Mouse (Mus musculus): ENCODE results near the gene Sh3tc1. TPM values are rescaled to one million over a fixed set of nuclear protein-coding genes. Genes with fewer than 3 reads are reported as not detected.
A peak's percentile ranks its signal among the peaks of the same experiment; 100 is the strongest.

Sh3tc1 gene
- total RNA-seq, 1 experiment from 2014 or later, result 8.5 TPM

DNA sequence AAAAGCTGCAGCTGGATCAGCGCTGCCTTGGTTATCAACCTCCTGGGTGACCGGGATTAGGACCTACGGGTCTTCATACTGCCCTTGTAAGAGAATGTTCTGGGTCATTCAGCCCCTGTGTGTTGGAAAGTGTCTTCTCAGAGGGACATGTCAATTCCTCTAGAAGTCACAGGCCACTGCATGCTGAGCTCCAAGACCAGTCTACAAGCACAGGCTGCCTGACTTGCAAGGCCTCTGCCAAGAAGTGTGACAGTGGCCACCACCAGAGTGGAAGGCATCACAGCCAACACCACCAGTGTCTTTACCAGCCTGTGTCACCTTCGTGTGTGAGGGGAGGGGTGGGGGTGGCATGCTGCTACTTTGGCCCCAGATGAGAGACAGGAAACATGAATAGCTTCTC lies 16.2 kb upstream of the Sh3tc1 start:
- no peak for ATAC-seq (replicated peaks; ENCODE audit: low read depth, poor library complexity, severe bottlenecking)

DNA sequence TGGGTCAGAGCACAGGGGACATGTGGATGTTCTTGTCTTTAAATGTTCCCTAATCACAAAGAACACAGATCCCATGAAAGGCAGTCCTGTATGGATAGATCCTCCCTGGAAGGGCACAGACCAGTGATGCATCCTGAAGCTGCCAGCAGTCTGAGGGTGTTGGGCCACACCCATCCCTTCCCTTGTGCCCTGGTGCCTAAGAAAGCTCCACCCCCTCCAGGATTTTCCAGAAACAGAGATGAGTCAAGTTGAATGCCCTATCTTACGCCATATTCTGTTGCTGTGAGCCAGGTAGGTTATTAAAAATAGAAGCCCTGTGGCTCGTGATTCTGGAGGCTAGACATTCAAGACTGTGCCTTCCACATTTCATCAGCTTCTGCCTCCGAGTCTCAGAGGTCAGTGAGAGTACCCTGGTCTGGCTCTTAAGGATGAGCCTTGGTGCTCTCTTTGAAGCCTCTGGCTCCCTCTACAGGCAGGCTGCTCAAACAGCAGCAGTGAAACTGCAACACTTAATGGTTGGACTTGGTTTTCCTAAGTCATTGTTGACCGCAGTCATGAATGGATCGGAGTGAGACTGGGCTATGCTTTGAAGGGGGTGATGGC lies 15.4 kb upstream of the Sh3tc1 start:
- ATAC-seq (replicated peaks; ENCODE audit: low read depth, poor library complexity, severe bottlenecking), result peak; percentile 63

DNA sequence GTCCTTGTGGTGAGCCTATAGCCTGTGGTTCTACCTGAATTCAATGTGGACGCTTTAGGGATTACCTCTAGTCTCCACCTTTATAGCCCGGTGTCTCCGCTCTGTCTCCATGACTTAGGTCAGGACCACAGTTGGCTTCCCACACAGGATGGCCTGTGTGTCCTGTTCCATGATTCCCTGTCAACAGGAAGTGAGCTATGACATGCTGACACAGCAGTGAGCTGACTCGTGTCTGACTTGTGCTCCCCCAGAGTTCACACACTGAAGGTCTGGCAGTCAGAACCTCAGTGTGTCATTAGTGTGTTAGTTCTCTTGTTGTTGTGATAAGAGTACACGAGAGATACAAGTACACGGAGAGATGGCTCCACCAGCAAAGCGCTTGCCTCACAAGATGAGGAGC lies 11.2 kb upstream of the Sh3tc1 start:
- ATAC-seq (replicated peaks; ENCODE audit: low read depth, poor library complexity, severe bottlenecking), result no peak

DNA sequence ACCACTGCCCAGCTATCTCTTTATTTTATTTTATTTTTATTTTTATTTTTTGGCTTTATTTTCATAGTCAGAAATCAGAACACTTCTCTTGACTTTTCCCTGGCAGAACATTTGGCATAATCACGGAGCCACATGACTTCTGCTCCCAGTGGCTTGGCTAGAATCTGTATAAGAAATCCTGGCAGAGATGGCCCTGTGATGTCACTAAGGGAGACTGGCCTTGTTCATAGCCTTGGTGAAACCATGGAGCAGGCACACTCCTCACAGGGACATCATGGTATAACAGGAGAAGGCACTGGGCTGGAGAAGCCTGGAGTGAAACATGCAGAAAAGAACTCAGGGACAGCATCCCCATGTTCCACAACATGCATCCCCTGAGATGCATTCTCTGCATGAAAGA lies 10.2 kb upstream of the Sh3tc1 start:
- ATAC-seq (replicated peaks; ENCODE audit: low read depth, poor library complexity, severe bottlenecking), result no peak

DNA sequence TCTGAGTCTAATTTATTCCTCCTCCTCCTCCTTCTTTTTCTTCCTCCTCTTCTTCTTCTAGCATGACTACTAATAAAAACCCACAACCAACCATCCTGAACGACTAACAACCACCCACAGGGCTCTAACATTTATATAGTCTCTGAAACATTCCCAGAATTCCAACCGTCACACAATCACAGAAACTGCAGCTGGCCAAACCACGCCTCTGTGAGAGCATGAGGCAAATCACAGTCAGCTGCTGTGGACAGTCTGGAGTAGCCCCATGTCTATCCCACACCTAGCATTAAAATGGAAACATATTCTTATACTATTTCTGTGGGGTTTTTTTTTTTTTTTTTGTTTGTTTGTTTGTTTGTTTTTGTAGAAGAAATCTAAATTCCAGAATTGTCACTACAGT lies 9.6 kb upstream of the Sh3tc1 start:
- ATAC-seq (replicated peaks; ENCODE audit: low read depth, poor library complexity, severe bottlenecking), result no peak

DNA sequence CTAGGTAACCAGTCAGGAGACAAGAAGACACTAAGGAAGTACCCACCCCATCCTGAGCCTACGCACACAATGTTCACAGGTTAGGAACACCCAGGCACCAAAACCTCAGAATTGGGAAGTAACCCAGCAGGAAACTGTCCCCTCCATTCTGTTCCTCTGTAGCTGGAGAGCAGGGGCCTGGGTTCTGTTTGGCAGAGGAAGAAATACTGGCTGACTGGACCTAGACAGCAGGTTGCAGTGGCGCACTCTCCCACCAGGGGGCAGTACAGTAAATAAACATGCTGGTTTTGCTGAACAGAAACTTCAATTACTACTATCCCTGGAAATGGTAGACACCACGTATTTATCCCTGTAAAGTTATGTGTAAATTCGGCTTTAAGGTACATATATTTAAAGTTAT lies 7.1 kb upstream of the Sh3tc1 start:
- peak; percentile 85 for ATAC-seq (replicated peaks; ENCODE audit: low read depth, poor library complexity, severe bottlenecking)

DNA sequence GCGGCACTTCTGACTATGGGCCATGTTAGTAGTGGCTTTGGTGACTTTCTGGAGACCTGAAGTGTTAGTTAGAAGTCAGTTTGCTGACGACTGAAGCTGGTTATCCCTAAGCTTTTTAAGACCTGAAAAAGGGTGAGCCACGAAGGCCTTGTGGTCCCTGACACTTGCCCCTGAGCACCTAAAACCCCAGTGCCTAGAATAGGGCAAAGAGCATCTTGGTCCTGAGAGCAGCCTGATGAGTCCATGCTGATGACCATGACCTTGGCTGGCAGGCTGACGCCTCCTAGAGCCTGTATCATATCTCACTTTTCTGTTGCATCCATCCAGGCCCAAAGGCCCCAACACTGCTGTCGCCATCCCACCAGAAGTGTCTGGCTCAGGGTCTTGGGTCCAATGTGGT lies 5.6 kb upstream of the Sh3tc1 start:
- ATAC-seq (replicated peaks; ENCODE audit: low read depth, poor library complexity, severe bottlenecking), result no peak

DNA sequence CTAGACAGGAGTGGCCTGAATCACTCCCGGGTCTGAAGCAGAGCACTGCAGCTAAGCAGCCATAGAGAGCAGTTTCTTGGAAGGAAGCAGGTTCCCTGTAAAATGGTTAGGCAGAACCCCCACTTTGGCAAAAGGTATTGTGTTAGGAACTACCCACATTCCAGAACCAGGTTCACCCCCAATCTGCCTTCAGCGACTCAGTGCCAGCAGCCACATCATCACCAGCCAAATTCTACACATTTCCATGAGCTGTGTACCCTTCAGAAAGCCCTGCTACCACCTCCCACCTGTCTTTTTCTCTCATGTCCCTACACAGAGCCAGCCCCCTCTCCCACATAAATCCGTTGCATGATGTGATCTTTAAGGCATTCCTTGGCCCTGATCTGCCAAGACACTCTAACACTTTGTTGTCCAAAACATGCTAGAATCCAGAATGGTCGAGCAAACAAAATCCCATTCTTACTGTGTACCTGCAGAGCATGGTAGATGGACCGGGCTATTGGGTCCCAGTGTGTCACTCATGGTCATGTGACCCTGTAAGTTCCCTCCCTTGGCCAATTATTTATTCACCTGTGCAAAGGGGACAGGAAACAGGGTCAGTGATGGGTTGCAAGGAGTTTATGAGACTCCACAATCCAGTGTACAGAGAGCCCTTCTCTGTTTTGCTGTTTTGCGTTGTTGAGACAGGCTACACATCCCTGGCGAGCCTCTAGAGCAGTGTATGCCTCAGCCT lies 4.4 kb upstream of the Sh3tc1 start:
- ATAC-seq (replicated peaks; ENCODE audit: low read depth, poor library complexity, severe bottlenecking), result no peak

DNA sequence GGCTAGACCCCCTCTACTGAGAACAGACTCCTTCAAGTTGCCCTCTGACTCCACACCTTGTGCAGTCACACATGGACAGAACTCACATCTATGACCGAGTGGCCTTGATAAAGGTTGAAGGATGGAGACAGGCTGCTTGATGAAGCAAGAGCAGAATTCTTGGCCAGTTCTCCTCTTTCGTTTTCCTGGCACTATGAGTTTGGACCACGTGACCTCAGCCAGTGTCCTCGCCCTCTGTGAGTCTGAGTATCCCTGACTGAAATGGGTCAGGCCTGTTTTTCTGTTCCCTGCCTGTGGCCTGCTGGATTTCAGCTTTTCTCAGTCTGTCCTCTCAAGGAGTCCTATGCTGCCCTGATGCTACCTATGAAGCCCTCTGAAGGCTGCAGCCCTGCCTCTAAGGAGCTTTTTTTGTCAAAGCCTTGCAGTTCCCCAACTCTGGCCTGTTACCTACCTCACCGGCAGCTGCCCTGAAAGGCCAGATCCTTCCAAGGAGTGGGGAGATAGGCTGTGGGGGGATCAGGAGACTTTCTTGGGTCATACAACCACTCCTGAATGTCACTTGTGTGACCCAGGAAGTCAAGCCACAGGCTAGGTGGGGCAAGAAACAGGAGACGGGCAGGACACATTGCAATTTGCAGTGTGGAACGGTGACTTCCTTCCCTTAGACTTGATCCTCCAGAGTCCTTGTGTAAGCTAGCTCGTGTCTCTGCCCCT lies 3.6 kb upstream of the Sh3tc1 start:
- ATAC-seq (replicated peaks; ENCODE audit: low read depth, poor library complexity, severe bottlenecking), result no peak

DNA sequence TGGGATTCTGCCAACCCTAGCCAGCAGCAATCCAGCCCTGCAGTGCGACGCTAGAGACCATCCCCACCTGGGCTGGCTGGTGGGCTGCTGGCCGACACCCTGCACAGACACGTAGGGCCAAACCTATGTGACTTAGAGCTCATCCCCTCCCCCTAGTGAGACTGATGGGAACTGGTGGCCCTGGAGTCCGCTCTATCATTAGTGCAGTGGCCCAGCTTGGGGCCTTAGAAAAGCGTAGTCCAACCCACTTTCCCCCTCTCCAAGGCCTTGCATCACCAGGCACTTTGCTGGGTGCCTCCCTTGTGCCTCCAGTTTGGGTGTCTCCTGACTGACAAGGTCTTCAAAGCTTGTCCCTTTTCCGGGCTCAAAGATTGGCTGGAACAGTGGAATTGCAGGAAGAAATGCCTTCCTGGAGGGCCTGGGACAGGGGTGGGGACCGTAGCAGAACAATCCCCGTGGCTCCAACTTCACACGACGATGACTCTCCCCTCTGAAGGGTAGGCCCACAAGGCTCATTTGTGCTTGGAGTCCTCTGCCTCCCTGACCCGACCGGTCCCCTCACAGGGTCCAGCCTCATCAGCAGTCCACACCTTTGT lies 1.5 kb upstream of the Sh3tc1 start:
- no peak for ATAC-seq (replicated peaks; ENCODE audit: low read depth, poor library complexity, severe bottlenecking)

DNA sequence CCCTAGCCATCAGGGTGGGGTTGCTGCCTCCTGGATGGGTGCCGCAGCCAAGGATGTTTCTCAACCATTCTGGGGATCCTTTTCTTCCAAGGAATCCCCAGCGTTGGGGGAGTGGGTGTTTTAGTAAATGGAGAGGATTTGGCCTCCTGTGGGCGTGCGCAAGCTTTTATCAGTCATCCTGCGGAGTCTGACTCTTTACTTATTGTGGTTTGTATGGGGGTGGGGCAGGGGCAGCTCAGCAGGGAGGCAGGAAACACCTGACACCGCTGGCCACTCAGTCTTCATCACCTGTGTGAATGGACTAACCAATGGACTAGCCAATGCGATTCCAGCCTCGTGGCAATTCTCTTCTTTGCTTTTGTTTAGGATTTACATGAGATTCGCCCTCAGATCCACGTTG lies 929 bp upstream of the Sh3tc1 start:
- 0 out of 2 replicates have a peak, but pooled peaks have one; percentile 36 for ATAC-seq (replicated peaks; ENCODE audit: low read depth, poor library complexity, severe bottlenecking)

DNA sequence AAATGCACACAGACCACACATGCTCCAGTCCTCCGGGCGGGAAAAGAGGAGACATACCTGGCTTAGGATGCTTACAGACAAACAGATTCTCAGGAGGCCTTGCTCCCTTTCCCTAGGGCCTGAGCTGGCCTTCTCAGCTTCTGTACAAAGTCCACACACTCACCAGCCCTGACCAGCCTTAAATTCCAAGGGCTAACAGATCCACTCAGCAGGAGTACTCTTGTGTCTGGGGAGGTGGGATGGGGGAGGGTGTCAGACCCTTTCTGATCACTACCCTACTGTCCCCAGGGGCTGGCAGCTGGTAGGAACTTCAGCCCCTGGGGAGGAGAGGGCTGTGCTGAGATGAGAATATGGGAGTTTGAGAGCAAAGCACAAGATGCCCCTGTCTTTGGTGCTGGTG lies 782 bp downstream of the Sh3tc1 start:
- no peak for ATAC-seq (replicated peaks; ENCODE audit: low read depth, poor library complexity, severe bottlenecking)

DNA sequence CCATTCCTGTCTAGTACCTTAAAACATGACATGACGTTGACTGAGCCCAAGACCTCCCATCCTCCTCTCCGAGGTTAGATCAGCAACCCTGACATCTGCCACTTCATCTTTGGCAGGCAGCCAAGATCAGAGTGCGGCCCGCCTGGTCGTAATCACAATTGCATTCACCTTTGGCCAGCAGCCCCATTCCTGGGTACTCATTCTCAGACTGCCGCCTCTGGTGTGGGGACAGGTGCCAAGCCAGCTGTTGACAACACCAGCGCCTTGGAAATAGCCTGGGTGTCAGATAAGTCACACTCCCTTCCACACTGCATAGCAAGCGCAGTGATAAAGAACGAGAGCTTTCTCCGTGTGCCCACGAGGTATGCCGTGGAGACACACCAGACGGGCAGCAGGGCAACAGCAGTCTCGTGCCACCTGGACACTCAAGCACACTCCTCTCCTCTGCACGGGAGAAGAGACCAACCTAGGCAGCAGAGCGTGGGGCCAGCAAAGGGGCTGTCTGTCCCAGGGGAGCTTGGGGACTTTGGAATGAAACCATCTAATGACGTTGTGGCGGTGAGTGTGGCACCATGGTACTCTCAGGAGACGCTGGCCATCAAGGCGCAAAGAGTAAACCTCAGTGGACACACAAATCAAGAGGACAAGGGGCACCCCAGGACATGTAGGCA lies 2.4 kb downstream of the Sh3tc1 start:
- no peak for ATAC-seq (replicated peaks; ENCODE audit: low read depth, poor library complexity, severe bottlenecking)

DNA sequence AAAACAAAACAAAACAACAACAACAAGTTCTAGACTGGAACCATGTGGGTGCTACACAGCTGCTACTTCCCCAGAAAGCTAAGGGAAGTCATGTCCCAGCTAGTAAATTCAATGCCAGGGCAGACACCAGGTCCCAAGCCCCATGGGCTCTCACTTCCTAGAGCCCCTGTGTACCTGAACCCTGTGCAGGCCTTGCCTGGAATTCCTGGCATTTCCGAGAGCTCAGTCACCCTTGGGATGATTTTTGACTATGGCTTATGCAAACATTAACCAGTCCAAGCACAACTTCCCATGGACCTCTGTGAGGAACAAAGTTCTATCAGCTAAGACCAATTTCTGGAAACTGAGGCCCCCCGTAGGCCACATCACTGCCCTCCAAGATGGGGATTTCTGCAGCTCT lies 6.3 kb downstream of the Sh3tc1 start:
- no peak for ATAC-seq (replicated peaks; ENCODE audit: low read depth, poor library complexity, severe bottlenecking)

DNA sequence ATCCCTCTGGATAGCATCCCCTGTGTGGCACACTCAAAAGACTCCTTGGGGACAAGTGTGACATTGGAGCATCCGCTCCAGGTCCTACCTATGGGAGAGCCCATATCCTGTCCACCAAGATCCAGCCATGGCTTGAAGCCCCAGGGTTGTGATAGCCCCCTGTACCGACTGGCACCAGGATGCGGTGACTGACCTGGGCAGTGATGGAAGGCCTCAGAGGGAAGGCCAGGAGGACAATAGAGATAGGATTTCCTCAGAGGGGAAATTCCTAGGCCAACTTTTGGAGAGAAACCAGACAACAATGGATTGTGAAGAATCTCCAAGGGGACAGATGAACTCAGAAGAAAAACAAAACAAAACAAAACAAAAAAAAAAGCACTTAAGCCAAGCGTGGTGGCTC lies 8.8 kb downstream of the Sh3tc1 start:
- no peak for ATAC-seq (replicated peaks; ENCODE audit: low read depth, poor library complexity, severe bottlenecking)

DNA sequence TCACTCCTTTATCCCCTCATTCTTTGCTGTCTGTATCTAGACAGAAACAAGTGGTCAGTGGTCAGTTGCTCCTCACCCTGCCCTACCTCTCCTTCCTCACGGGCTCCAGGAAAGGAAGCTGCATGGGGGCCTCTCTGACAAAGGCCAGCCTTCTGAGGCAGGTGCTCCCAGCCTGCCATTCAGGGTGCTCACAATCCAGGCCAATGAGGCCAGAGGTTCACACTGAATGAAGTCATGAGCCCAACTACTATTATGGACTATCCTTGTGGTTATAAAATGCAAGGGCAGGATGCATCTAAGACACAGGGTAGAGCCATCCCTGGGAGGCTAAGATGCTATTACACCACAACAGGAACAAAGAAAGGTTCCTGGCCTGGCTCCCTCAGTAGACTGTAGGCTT lies 9.2 kb downstream of the Sh3tc1 start:
- ATAC-seq (replicated peaks; ENCODE audit: low read depth, poor library complexity, severe bottlenecking), result no peak

DNA sequence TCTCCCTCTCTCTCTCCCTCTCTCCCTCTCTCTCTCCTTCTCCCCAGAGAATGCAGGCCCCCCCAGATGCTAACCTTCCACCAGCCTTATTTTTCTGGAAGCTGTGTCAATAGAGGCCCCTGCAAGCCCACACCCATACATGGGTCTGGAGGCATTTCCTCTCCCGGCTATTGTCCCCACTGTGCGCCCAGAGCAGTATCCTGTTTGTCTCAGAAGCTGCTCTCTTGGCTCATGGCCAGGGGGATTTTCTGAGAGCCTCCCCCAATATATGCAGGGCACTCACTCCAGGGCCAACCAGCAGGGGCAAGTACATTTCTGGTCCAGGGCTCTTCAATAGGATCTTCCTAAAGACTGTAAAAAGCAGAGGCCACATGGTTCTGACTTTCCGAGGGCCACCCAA lies 9.9 kb downstream of the Sh3tc1 start:
- no peak for ATAC-seq (replicated peaks; ENCODE audit: low read depth, poor library complexity, severe bottlenecking)

DNA sequence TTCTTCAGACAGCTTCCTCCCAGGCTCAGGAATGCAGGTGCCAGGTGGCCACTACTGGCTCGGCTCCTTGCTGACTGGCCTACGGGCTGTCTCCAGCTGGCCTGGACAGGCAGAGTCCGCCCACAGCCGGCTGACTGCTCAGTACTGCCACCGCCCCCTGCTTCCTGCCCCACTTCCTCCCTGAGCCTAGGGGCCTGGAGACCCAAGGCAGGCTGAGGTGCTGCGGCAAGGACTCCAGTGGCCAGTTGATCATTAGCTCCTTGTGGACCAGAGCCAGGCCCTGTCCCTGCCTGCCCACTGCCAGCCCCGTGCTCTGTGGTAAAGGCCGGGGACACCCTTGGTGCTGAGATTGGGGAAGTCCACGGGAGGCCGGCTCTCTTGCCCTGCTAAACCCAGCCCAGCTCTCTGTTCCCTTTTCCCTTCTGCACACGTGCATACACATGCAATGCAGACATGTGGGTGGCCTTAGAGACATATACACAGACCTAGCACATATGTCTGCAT lies 10.8 kb downstream of the Sh3tc1 start:
- peak; percentile 85 for ATAC-seq (replicated peaks; ENCODE audit: low read depth, poor library complexity, severe bottlenecking)

DNA sequence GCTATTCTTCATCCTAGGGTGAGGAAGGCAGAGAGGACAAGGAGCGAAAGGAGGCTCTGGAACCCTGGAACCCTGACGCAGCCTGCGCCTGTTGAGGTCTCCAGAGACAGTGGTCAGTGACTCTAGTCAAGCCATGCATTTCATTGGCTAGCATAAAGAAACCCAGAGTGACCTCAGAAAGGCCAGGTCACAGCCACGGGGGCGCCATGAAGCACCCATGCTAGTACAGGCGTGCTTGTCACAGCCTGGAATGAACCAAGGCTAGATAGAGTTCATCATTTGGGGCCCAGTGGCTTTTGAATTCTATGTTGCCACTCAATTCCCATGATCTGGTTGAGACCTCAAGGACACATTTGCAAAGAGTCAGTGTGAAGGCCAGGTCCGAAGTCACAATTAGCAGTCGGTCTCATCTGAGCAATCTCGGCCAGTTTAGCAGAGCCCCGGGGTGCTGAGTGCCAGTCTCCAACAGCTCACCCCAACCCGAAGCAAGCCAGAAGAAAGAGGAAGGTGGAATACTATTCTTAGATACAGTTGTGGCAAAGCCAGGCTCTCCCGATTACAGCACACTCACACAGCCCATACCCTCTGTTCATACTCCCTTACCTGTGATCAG lies 11.3 kb downstream of the Sh3tc1 start:
- peak; percentile 62 for ATAC-seq (replicated peaks; ENCODE audit: low read depth, poor library complexity, severe bottlenecking)

DNA sequence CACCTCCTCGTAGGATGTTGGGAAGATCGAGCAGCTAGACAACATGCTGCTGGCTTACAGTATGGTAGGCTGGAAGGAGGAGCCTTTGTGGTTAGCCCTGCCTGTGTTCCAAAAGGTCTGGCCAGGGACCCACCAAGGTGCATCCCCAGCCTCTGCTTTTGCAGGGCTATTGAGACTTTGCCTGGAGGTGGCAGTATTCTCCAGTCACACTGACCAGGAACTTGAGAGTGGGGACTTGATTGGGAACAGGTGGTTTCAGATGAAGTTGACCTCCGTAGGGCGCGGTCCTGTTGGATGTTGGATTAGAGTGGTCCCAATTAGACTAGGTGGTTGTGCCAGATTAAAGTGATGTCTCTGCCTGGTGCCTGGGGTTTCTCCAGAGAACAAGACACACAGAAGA lies 12.3 kb downstream of the Sh3tc1 start:
- no peak for ATAC-seq (replicated peaks; ENCODE audit: low read depth, poor library complexity, severe bottlenecking)

Measured in common myeloid progenitor, adult 5-6 weeks (primary cell).